Mouse (Mus musculus) B cell, adult 62 days (primary cell): Measurements from ENCODE around the gene 1700123L14Rik. TPM values are rescaled to one million over a fixed set of nuclear protein-coding genes. Genes with fewer than 3 reads are reported as not detected.

Experiments used
- total RNA-seq: library from RNA; stranded (reverse); gene quantifications from 4 replicates; pipeline ENCODE4 v1.2.4, GENCODE M21; 2023

The 1700123L14Rik gene
- total RNA-seq: not detected in 4 replicates

DNA sequence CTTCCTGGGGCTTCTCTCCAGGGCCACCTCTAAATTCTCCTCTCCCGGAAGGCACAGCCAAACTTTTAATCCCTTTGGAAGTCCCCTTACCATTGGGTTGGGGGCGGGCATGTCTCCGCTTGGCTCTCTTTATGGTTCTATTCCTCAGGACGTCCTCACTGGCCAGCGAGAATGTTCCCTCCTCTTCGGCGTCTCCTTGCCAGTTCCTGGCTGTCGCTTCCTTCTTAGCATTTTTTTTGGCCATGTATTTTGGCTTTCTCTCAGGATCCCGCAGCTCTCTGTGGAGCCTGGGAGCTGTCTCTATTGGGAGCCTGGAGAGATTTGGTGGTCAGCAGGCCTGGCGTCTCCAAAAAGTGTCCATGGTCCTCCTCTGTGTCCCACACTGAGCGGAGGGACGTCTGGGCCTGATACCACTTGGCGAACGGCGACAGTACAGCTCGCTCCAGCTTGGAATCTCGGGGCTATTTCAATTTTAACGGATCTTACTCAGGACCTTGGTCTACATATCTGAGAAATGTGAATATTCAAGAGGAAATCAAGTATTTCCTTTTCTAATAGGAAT is at the start of gene 1700123L14Rik:
Gene 1700123L14Rik (minus strand): TSS at position 426 of the 562 bp plus-strand sequence.

Other genes with a start within 250 kb of the 1700123L14Rik start
- gene Fam19a1, start 53.1 kb downstream of the 1700123L14Rik start, total RNA-seq: not detected in 4 replicates